Mouse (Mus musculus) Patski (cell line): Measurements from ENCODE around the gene Nmt2. TPM values are rescaled to one million over a fixed set of nuclear protein-coding genes. Genes with fewer than 3 reads are reported as not detected.

Experiments used
- ATAC-seq: fragments of 100-300 bp; one replicate; pipeline ENCODE4 v1.8.0; 2021
- CTCF ChIA-PET: fragments of 350-600 bp; sonication (Branson Sonifier 250); formaldehyde crosslinking; loops from one replicate; lab custom pipeline; 2022; ENCODE audit warnings: inconsistent platforms; lab: Charles Lee
- POLR2A ChIA-PET: fragments of 350-600 bp; sonication (Branson Sonifier 250); formaldehyde crosslinking; loops from one replicate; lab custom pipeline; 2022; ENCODE audit warnings: antibody characterized with exemption, inconsistent platforms; lab: Charles Lee
- DNase-seq: peaks from one replicate; pipeline ENCODE4 v3.0.0-alpha.2; 2011; ENCODE audit warnings: low read depth, low spot score
- H3K27me3 ChIP-seq: fragments of 371-371 bp; one replicate; pipeline ENCODE4 v1.5.1; 2021
- CTCF ChIP-seq: fragments of 100-300 bp; IDR thresholded peaks from one replicate; pipeline ENCODE4 v1.5.1; 2021
- in situ Hi-C: fragments of 300-500 bp; cut with MboI; formaldehyde crosslinking; loops from 3 replicates; pipeline ENCODE4 v1.11.1; 2018; ENCODE audit warnings: low pct_unique_long_range_greater_than_20kb, mixed read lengths
- polyA plus RNA-seq: library from polyadenylated mRNA; unstranded; gene quantifications from one replicate; pipeline ENCODE4 v1.2.3, GENCODE M21; 2021

Nmt2 gene
- polyA plus RNA-seq, 1 experiment from 2014 or later = 32.0 TPM

DNA sequence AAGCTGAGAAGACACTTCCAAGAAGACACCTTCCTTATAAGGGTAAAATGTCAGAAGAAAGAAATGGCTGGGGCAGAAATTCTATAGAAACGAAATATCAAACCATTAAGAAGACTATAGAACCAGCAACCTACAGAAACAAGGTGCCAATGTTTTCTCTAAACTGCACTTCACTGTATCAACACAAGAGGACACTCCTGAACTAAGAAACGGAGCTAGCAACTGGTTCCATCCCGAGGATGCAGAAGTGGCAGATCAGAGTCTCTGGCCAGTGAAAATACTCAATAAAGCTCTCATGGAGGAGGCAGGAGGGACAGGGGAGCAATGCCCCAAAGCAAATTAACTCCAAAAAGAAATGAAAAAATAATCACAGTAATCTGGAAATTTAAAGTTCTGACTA lies 64.9 kb downstream of the Nmt2 start:
- peaks cover 64% of the 10 kb centered on the region for H3K27me3 ChIP-seq
- POLR2A ChIA-PET = no interaction called here
- no peak for DNase-seq
- peak; percentile 73 for TF ChIP-seq CTCF
- CTCF ChIA-PET = interaction anchor here (0.9 to 1.8 kb wide), 4 partner anchors 10 to 434 kb away, joined by 3 to 12 read pairs (median 3); no protein-coding TSS in a partner anchor
- ATAC-seq = peak; percentile 31
- in situ Hi-C loops = loop anchor here (5.0 to 10.0 kb wide), 2 partner anchors 63 to 446 kb away; no protein-coding TSS in a partner anchor

GRCm38 (mm10) chr2:3353160-3353559 lies 69.1 kb downstream of the Nmt2 start:
- no peak for ATAC-seq
- peaks cover 50% of the 10 kb centered on the region for H3K27me3 ChIP-seq
- in situ Hi-C loops = no loop called here
- CTCF ChIA-PET = no interaction called here
- no peak for DNase-seq
- no peak for TF ChIP-seq CTCF
- POLR2A ChIA-PET = no interaction called here

DNA sequence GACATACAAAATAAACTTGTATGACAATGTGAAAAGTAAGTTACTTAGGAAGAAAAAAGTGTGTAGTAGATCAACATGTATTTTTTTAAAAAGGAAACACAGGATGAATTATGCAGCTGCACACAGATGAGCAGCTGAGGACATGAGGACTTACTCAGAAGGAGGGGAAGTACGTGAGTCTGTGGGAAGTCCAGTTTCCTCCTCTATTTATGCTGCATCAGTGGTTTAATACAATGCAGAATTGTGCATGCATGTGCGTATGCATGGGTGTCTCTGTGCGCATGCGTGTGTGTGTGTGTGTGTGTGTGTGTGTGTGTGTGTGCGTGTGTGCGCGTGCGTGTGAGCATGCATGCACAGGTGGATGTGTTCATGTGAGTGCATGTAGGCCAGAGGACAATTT lies 71.8 kb downstream of the Nmt2 start:
- in situ Hi-C loops = no loop called here
- CTCF ChIA-PET = no interaction called here
- no peak for TF ChIP-seq CTCF
- peaks cover 44% of the 10 kb centered on the region for H3K27me3 ChIP-seq
- no peak for DNase-seq
- POLR2A ChIA-PET = no interaction called here
- no peak for ATAC-seq

DNA sequence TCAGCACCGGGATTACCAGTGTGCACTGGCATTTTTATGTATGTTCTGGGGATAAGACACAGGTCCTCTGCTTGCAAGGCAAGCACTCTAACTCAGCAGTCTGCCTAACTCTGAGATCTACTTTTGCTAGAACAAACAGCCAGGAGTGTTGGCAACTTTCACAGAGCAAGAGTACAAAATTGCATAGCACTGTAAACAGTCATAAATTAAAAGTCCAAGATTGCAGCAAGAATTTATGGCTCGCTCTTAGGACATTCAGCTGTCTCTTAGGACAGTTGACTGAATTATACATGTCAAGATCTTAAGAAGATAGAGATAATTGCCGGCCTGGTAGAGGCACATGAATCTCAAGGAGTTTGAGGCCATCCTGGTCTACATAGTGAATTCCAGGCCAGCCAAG lies 72.3 kb downstream of the Nmt2 start:
- DNase-seq = no peak
- peaks cover 41% of the 10 kb centered on the region for H3K27me3 ChIP-seq
- ChIA-PET POLR2A (no interaction called here), CTCF (no interaction called here)
- no peak for TF ChIP-seq CTCF
- in situ Hi-C loops = no loop called here
- ATAC-seq = no peak

- ChIA-PET POLR2A (no interaction called here), CTCF (interaction anchor here (1.1 kb wide), 1 partner anchor 8 kb away, joined by 3 read pairs; no protein-coding TSS in a partner anchor)
- DNase-seq (no peak), ATAC-seq (no peak)
- TF ChIP-seq CTCF = no peak
- peaks cover 36% of the 10 kb centered on the region for H3K27me3 ChIP-seq
- in situ Hi-C loops = no loop called here
These were observed 73.9 kb downstream of the Nmt2 start for GRCm38 (mm10) chr2:3357887-3358286.

- TF ChIP-seq CTCF = no peak
- ChIA-PET CTCF (interaction anchor here (0.9 kb wide), 1 partner anchor 12 kb away, joined by 3 read pairs; no protein-coding TSS in a partner anchor), POLR2A (no interaction called here)
- ATAC-seq (no peak), DNase-seq (no peak)
- in situ Hi-C loops = no loop called here
- peaks cover 46% of the 10 kb centered on the region for H3K27me3 ChIP-seq
These were observed 77.1 kb downstream of the Nmt2 start for GRCm38 (mm10) chr2:3361067-3361466.

GRCm38 (mm10) chr2:3365127-3365526 lies 81.1 kb downstream of the Nmt2 start:
- POLR2A ChIA-PET = no interaction called here
- peaks cover 67% of the 10 kb centered on the region for H3K27me3 ChIP-seq
- ATAC-seq = no peak
- DNase-seq = no peak
- CTCF ChIA-PET = no interaction called here
- TF ChIP-seq CTCF = no peak
- in situ Hi-C loops = no loop called here

Other genes starting within 250 kb of the Nmt2 start
- gene Fam171a1, start 170.0 kb upstream of the Nmt2 start, polyA plus RNA-seq = 60.4 TPM
- 21.9 TPM for gene Rpp38, start 48.4 kb downstream of the Nmt2 start, polyA plus RNA-seq
- gene Acbd7, start 52.0 kb downstream of the Nmt2 start, polyA plus RNA-seq = 4.9 TPM
- 0.04 TPM for gene Olah, start 113.0 kb downstream of the Nmt2 start, polyA plus RNA-seq
- 0.15 TPM for gene Meig1, start 138.4 kb downstream of the Nmt2 start, polyA plus RNA-seq
- gene Dclre1c, start 139.9 kb downstream of the Nmt2 start, polyA plus RNA-seq = 5.7 TPM
- gene Suv39h2, start 190.8 kb downstream of the Nmt2 start, polyA plus RNA-seq = 4.9 TPM
- gene Gm45902, start 228.6 kb downstream of the Nmt2 start, polyA plus RNA-seq = 3.0 TPM
- 61.3 TPM for gene Hspa14, start 228.6 kb downstream of the Nmt2 start, polyA plus RNA-seq
- gene Cdnf, start 228.8 kb downstream of the Nmt2 start, polyA plus RNA-seq = 1.7 TPM